Mouse (Mus musculus) E14TG2a.4 (cell line): Measurements from ENCODE around the gene Fem1a.

Experiments used
- CTCF ChIP-seq: conservative IDR thresholded peaks from 2 replicates; pipeline ENCODE4 v1.5.1; 2014; ENCODE audit warnings: low read length
- NANOG ChIP-seq: IDR thresholded peaks from 2 replicates; pipeline ENCODE4 v1.6.1; 2014; ENCODE audit warnings: borderline replicate concordance, low read length, mixed read lengths
- POU5F1 ChIP-seq: IDR thresholded peaks from 2 replicates; pipeline ENCODE4 v1.6.1; 2014; ENCODE audit warnings: low read length, borderline replicate concordance

GRCm38 (mm10) chr17:56251136-56251829, 5.3 kb upstream of the Fem1a start:
- TF ChIP-seq CTCF (peak; percentile 91), POU5F1 (no peak), NANOG (no peak)
